In the genomic region with DNA sequence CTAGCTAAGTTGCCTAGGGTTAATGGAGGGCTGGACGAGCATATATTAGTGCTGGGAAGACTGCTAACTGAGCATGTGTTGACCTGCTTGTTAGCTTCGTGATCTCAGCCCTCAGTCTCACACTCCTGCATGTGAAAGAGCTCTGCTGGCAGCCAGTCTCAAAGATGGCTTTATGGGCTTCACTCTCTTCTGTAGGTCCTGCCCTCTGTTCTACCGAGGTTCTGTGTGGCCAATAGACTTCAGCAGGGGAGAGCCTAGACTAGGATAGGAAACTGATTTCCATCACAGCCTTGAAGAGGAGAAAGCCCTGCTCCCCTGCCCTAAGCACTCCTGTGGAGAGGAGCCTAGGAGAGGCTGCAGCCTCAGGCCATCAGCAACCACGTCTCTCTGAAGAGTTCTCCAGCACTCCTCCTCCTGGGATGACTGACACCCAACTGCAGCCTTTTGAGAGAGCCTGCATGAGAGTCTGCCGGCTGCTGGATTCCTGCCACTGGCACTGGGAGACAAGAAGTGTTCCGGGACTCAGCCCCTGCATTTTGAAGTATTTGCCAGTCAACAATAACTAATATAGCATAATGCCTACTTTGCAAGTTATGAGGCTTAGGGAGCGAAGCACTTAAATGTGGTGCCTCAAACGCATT, we compare ENCODE assay signal across 9 mouse cellular contexts.
DNase-seq lines count a peak whose midpoint lies in the region; ATAC-seq and TF ChIP-seq lines count a peak whose summit lies in the region.
"Had no signal": no experiment of that assay in that cellular context is flagged by ENCODE, and none has a peak within 500 bp of the region (broad histone marks: within the 10 kb centered on the region; RNA-seq: fewer than 3 reads in every experiment).

No protein-coding gene starts in this region.

- no peak for DNase-seq in hindbrain, embryonic 14.5 days (ENCODE audit: low spot score)
- no peak for DNase-seq in hindbrain, embryonic 11.5 days (ENCODE audit: low spot score)
- no peak for DNase-seq in CH12.LX (ENCODE audit: extremely low read depth)
- no peak for DNase-seq in MEL (ENCODE audit: low read depth, low spot score)
- DNase-seq in heart, postnatal 4 days: peak; percentile 64
- no peak for DNase-seq in natural killer cell, adult 2 months (ENCODE audit: low spot score in 2 of 2)
- no peak for DNase-seq in spleen, adult 12 weeks (ENCODE audit: low spot score)

- TF ChIP-seq RAD21 in CH12.LX (IDR thresholded peaks at IDR 0.05; ENCODE audit: low read depth, low read length): no peak
- no peak for TF ChIP-seq RAD21 in MEL (IDR thresholded peaks at IDR 0.05; ENCODE audit: low read depth, low read length)

- H3K36me3 ChIP-seq in hindbrain, embryonic 14.5 days (replicated peaks; ENCODE audit: control insufficient read depth, insufficient read depth): no peaks in the 10 kb centered on the region
- no peaks in the 10 kb centered on the region for H3K36me3 ChIP-seq in hindbrain, embryonic 11.5 days (ENCODE audit: control insufficient read depth, insufficient read depth, low read length)
- no peaks in the 10 kb centered on the region for H3K36me3 ChIP-seq in CH12.LX (replicated peaks in 1 of 2; ENCODE audit: control insufficient read depth in 1 of 2, insufficient read depth in 1 of 2, low read length in 1 of 2)
- peaks cover 0 to 40% of the 10 kb centered on the region in 2 experiments; a peak in 2 of 4 replicates for H3K36me3 ChIP-seq in MEL (ENCODE audit: control insufficient read depth in 1 of 2, insufficient read depth in 2 of 2, low read length in 2 of 2)
- H3K36me3 ChIP-seq: kidney, embryonic 15.5 days had no signal

- 43% methylated on average over 8 of the region's 8 CpGs for WGBS in hindbrain, embryonic 14.5 days
- 53% methylated on average over 8 of the region's 8 CpGs for WGBS in hindbrain, embryonic 11.5 days

- no peak overlapping the region for H3K9ac ChIP-seq in hindbrain, embryonic 14.5 days
- H3K9ac ChIP-seq in hindbrain, embryonic 11.5 days (ENCODE audit: low read depth, low read length): no peak overlapping the region
- H3K9ac ChIP-seq in CH12.LX (ENCODE audit: insufficient read depth, low read depth) (no peak overlapping the region), MEL (ENCODE audit: control insufficient read depth, low read depth, low read length, poor library complexity, severe bottlenecking) (no peak overlapping the region)
- H3K9ac ChIP-seq: kidney, embryonic 15.5 days had no signal

- in situ Hi-C loops in CH12.LX (cut with MboI; ENCODE audit: low pct_ligation_motif_present, low pct_unique_long_range_greater_than_20kb, low sequenced_read_pairs): loop anchor here (10.0 to 25.0 kb wide), 2 partner anchors 58 to 241 kb away; a partner anchor contains a TSS

- H3K27me3 ChIP-seq in hindbrain, embryonic 14.5 days (ENCODE audit: control insufficient read depth, insufficient read depth, low read length): no peaks in the 10 kb centered on the region
- no peaks in the 10 kb centered on the region for H3K27me3 ChIP-seq in hindbrain, embryonic 11.5 days (ENCODE audit: control insufficient read depth, insufficient read depth, low read length)
- peaks cover 34% of the 10 kb centered on the region for H3K27me3 ChIP-seq in CH12.LX (replicated peaks)
- H3K27me3 ChIP-seq in MEL (ENCODE audit: control insufficient read depth in 1 of 2, insufficient read depth in 2 of 2, low read length in 2 of 2): no peaks in the 10 kb centered on the region

- no peak for TF ChIP-seq CTCF in CH12.LX (conservative IDR thresholded peaks at IDR 0.05 in 1 of 2, IDR thresholded peaks at IDR 0.05 in 1 of 2; ENCODE audit: low read depth in 2 of 2, low read length in 2 of 2)
- no peak for TF ChIP-seq CTCF in MEL (IDR thresholded peaks at IDR 0.05 in 2 of 3, conservative IDR thresholded peaks at IDR 0.05 in 1 of 3; ENCODE audit: control insufficient read depth in 1 of 3, insufficient read depth in 1 of 3, low read depth in 2 of 3, low read length in 3 of 3, poor library complexity in 1 of 3, severe bottlenecking in 1 of 3)

- H3K4me3 ChIP-seq in hindbrain, embryonic 14.5 days (replicated peaks; ENCODE audit: low read length): no peak overlapping the region
- no peak overlapping the region for H3K4me3 ChIP-seq in hindbrain, embryonic 11.5 days (ENCODE audit: low read depth, low read length)
- H3K4me3 ChIP-seq in CH12.LX (replicated peaks in 1 of 3; ENCODE audit: low read depth in 2 of 3, low read length in 2 of 3, poor library complexity in 1 of 3) (no peak overlapping the region), MEL (ENCODE audit: control insufficient read depth in 1 of 2, insufficient read depth in 1 of 2, low read depth in 2 of 2, low read length in 2 of 2) (no peak overlapping the region)
- H3K4me3 ChIP-seq: kidney, embryonic 15.5 days had no signal

- peak overlapping the region; percentile 16; the same call in 1 of the 2 replicates for H3K27ac ChIP-seq in hindbrain, embryonic 14.5 days
- no peak overlapping the region for H3K27ac ChIP-seq in hindbrain, embryonic 11.5 days (ENCODE audit: low read depth, low read length)
- H3K27ac ChIP-seq in CH12.LX (ENCODE audit: insufficient read depth, low read depth) (no peak overlapping the region), MEL (ENCODE audit: control insufficient read depth, low read depth, low read length) (no peak overlapping the region)
- H3K27ac ChIP-seq: kidney, embryonic 15.5 days had no signal

- H3K4me2 ChIP-seq in hindbrain, embryonic 14.5 days (replicated peaks): no peak overlapping the region
- H3K4me2 ChIP-seq in hindbrain, embryonic 11.5 days (replicated peaks; ENCODE audit: low read depth, low read length): no peak overlapping the region
- no peak overlapping the region; the same call in 1 of the 2 replicates for H3K4me2 ChIP-seq in CH12.LX (ENCODE audit: insufficient read depth, low read depth, poor library complexity, severe bottlenecking)

- no peak for TF ChIP-seq EP300 in CH12.LX (IDR thresholded peaks at IDR 0.05; ENCODE audit: low read length)
- TF ChIP-seq EP300 in MEL (IDR thresholded peaks at IDR 0.05; ENCODE audit: low read depth in 1 of 2, low read length in 2 of 2): no peak

- ATAC-seq in hindbrain, embryonic 14.5 days (ENCODE audit: low FRiP score): no peak
- no peak for ATAC-seq in hindbrain, embryonic 11.5 days (ENCODE audit: low FRiP score)
- ATAC-seq: forebrain, embryonic 16.5 days had no signal

- no peak for TF ChIP-seq POLR2A in CH12.LX (IDR thresholded peaks at IDR 0.05; ENCODE audit: low read depth, low read length)
- TF ChIP-seq POLR2A in MEL (IDR thresholded peaks at IDR 0.05; ENCODE audit: control insufficient read depth in 1 of 2, insufficient read depth in 1 of 2, low read depth in 1 of 2, low read length in 2 of 2, poor library complexity in 1 of 2): no peak

- peaks cover 11% of the 10 kb centered on the region; the same call in 1 of the 2 replicates for H3K4me1 ChIP-seq in hindbrain, embryonic 14.5 days (replicated peaks; ENCODE audit: control insufficient read depth, insufficient read depth, low read length)
- H3K4me1 ChIP-seq in hindbrain, embryonic 11.5 days (replicated peaks; ENCODE audit: control insufficient read depth, insufficient read depth, low read length): no peaks in the 10 kb centered on the region
- H3K4me1 ChIP-seq in CH12.LX (ENCODE audit: control insufficient read depth in 1 of 2, insufficient read depth in 2 of 2) (peaks cover 3 to 5% of the 10 kb centered on the region in 2 experiments), MEL (ENCODE audit: control insufficient read depth in 1 of 2, insufficient read depth in 2 of 2, low read length in 2 of 2) (peaks cover 14 to 59% of the 10 kb centered on the region in 2 experiments)

- H3K9me3 ChIP-seq in hindbrain, embryonic 14.5 days (ENCODE audit: control insufficient read depth, low read length): no peaks in the 10 kb centered on the region
- no peaks in the 10 kb centered on the region for H3K9me3 ChIP-seq in hindbrain, embryonic 11.5 days (ENCODE audit: control insufficient read depth, low read length)
- H3K9me3 ChIP-seq in CH12.LX (replicated peaks; ENCODE audit: low read length) (no peaks in the 10 kb centered on the region), MEL (replicated peaks; ENCODE audit: insufficient read depth, low read length) (no peaks in the 10 kb centered on the region)
- H3K9me3 ChIP-seq: kidney, embryonic 15.5 days had no signal

- H3K79me2 ChIP-seq in CH12.LX (replicated peaks; ENCODE audit: control insufficient read depth, extremely low read depth, insufficient read depth, poor library complexity, severe bottlenecking) (no peaks in the 10 kb centered on the region), MEL (ENCODE audit: control insufficient read depth, insufficient read depth, low read length, poor library complexity) (no peaks in the 10 kb centered on the region)

- dilution Hi-C loops in CH12.LX (cut with MboI; ENCODE audit: extremely low pct_ligation_motif_present, extremely low pct_unique_long_range_greater_than_20kb, low sequenced_read_pairs): no loop called here

TF ChIP-seq in CH12.LX, 34 proteins besides CTCF, POLR2A, EP300 and RAD21:
- TF ChIP-seq HCFC1 (IDR thresholded peaks at IDR 0.05; ENCODE audit: low read depth, low read length) (peak; percentile 74), NRF1 (IDR thresholded peaks at IDR 0.05; ENCODE audit: low read depth, low read length) (0 out of 2 replicates have a peak, but pooled peaks have one; percentile 16), CHD2 (IDR thresholded peaks at IDR 0.05; ENCODE audit: low read length) (no peak)
TF ChIP-seq in CH12.LX: peak in this region for 2.

TF ChIP-seq in MEL, 35 proteins besides CTCF, POLR2A, EP300 and RAD21:
- TF ChIP-seq JUND (IDR thresholded peaks at IDR 0.05; ENCODE audit: low read depth, low read length): no peak
- TF ChIP-seq MAFK (IDR thresholded peaks at IDR 0.05; ENCODE audit: borderline replicate concordance, low read depth, low read length): no peak
- TF ChIP-seq HCFC1 (IDR thresholded peaks at IDR 0.05; ENCODE audit: low read depth, low read length): peak; percentile 62; the same call in 1 of the 2 replicates
